Mouse (Mus musculus) kidney, adult 18-20 months (tissue): ENCODE measurements around the gene Dock2.

Source experiments
- DNase-seq: peaks from one replicate; pipeline ENCODE4 v3.0.0; 2021

Gene Dock2

DNA sequence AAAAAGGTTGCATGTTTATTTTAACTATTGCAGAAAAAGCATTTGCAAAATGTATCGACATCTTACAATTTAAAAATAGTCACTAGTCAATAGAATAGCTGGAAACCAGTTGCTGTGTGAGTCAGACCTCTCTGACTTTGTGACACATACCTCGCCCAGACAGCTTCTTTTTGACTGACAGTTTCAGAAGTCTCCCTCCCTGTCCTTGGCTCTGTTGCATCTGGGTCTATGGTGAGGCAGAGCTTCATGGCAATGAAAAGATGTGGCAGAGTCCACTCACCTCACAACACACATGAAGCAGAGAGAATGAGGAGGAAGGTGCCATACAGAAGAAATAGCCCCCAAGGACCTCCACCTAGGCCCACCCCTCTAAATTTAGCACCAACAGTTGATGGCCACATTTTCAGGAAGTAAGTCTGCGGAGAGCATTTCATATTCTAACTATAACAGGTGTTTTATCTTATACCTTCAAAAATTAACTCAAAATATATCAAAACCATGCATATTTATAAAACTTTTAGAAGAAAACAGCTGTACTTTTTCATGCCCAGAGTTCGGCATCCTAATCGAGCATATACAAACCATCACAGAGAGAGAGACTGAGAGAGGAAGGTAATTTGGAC, 19.8 kb downstream of the Dock2 start:
- DNase-seq, result no peak

DNA sequence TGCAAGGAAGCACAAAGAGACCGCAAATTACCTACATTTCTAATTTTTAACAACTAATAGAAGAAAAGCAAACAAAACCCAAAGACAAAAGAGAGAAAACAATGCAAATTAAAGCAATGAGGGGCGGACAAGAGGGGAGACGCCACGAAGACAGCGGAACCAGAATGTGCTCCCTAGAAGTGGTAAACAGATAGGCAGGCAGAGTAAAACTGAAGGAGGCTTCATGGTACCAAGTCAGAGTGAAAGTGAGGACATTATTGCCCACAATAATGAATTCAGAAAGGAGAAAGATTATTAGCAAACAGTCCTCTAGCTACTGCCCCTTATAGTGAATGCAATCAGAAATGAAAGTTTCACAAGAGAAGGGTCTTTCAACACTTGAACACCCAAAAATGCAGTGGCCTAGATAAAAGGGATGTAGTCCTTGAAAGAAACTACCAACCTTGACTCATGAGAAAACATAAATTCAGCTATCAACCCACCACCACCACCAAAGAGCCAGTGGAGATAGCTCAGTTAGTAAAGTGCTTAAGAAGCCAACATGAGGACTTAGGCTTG, 21.0 kb downstream of the Dock2 start:
- DNase-seq, result no peak

DNA sequence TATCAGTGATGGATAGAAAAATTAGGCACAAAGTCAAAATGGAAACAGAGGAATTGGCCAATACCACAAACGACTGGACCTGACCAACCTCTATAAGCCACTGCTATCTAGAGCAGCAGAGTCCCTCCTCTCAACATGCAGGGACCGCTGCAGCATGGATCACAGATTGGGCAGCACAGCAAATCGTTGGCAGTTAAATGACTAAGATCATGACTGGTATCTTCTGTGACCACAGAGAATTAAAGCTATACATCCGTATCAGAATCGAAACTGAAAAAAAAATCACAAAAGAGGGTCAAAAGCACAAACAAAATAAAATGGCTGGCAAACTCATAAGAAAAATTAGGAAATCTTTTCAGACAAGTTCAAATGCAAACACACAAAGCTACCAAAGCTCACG, 21.6 kb downstream of the Dock2 start:
- DNase-seq, result no peak

DNA sequence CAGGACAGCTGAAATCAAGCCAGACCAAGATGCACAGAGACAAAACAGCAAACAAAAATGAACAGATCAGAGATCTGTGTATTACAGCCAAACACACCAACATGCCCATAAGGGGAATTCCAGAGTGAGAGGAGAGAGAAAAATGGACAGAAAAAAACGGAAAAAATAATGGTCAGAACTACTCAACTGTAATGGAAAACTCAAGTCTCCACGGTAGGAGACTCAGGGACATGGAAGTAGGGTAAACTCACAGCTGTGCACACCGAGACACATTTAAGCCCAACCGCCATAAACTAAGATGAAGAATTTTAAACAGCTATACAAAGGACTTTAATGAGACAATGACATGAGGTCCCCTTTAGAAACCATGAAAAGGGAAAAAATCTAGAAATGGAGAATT, 24.1 kb downstream of the Dock2 start:
- no peak for DNase-seq

DNA sequence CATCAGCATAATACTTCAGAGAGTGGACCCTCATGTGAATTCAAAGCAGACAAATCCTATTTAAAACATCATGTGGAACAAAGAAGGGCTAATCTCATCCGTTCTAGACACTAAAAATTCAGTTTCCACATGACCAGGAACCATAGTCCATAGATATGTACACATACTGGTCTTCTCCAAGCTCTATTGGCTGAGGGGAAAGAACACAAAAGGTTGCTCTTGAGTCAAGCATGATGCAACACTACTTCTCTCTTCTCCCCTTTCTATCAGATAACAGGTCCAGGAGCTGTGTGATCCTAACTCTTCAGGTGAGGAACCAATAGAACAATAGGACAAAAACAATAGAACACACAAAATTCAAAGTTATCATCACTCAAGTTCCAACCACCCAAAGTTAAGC, 42.6 kb downstream of the Dock2 start:
- DNase-seq, result no peak

DNA sequence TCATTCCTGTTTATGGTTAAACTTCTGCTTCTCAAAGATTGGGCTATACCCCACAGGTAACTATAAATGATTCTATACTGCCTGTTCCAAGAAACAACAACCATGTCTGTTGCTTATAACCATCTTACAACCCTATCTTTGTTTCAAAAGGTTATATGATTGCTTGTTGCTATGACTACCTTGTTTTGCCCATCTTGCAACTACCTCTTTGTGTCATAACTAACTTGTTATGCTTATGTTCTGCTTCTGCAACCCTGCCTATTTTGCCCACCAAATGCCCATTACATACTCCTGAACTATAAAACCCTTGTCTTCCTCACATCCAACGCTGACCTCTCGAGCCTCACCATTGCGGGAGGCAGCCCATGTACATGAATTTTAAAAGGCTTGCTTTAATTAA, 43.9 kb downstream of the Dock2 start:
- DNase-seq, result no peak

DNA sequence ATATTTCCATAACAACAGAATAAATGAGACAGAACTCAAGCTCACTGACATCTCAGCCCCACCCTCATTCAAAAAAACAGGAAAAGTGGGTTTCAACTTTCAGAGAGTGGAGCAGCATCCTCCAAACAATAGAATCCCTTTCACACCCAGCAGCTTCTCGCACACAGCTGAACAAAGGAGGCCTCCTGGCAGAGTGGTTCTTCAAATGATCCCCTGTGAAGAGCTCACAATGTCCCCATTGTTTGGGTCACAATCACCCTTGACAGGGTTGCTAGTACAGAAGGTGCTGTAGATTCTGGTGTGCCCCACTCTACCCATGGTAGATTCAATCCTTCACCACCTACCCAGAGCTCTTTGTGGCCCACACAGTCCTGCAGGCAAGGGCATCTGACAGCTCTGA, 44.7 kb downstream of the Dock2 start:
- no peak for DNase-seq

DNA sequence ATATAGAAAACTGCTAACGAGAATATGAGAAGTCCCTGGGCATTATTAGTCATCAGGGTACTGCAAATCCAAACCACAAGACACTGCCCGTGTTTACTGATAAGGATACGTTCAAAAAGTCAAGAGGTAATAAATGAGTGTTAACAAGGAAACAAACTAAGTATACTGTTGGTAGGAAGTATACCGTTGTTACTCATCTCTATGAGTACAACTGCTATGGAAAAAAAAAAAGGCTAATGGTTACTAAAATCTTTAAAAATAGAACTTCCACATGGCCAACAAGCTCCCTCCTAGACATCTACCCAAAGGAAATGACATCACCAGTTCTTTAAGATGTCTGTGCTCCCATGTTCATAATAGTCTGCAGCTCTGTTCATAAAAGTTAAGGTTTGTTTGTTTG, 46.5 kb downstream of the Dock2 start:
- no peak for DNase-seq

DNA sequence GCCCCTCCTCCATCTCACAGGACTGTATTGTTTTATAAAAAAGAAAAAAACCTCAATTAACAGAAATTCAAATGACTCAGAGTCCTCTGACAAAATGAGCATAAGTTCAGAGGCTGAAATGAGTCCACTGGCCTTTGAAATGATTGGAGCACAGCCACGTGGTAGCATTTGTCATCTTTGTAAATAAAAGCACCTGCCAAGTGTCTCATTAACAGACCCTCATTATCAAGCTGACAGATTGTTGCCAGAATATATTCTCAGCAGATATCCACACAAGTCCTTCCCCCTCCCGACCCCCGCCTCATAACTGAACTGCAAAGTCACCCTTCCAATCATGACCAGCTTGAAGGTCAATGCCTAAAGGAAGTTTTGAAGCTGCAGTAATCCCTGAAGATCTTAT, 49.7 kb downstream of the Dock2 start:
- no peak for DNase-seq

DNA sequence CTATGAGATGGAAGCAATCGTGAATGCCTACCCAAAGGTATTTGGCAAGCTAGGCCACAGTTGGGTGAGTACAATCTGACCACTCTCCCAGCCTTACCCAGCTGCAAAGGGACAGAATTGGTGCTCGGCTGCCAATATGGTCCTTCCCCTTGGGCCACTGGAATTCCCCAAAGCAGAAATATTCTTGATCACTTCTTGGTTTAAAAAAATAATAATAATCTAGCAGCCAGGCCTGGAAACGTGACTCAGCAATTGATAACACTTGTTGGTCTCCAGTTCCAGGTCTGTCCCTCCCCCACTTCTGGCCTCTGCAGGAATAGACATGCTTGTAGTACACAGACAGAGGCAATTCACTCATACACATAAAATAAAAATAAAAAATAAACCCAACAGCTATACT, 56.2 kb downstream of the Dock2 start:
- no peak for DNase-seq

DNA sequence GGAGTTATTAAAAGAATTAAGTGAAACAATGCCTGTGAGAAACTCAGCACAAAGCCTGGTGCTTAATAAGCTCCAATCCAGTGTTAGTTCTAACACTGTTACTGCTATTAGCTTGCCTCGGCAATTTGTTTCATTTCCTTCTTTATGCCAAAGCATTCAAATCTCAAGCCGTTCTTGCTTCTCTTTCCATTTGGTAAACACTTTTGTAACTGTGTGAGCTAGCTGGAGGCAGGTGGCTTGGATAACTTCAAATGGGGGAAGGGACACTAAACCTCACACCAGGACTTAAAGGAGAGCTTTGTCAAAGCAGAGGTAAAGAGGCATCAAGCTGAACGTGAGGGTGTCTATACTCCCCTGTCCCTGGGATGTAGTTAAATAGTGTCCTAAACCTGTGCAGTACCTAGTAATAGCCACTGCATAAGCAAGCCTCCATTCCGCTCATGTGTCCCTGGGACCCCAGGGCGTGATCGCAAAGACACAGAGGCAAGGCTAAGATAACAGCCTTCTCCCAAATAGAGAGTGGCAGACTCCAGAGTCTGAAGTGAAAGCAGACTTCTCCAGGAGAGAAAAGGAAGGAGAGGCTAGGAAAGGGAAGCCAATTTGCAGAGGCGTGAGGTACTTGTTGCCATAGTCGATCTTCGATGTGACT, 56.9 kb downstream of the Dock2 start:
- DNase-seq, result no peak

DNA sequence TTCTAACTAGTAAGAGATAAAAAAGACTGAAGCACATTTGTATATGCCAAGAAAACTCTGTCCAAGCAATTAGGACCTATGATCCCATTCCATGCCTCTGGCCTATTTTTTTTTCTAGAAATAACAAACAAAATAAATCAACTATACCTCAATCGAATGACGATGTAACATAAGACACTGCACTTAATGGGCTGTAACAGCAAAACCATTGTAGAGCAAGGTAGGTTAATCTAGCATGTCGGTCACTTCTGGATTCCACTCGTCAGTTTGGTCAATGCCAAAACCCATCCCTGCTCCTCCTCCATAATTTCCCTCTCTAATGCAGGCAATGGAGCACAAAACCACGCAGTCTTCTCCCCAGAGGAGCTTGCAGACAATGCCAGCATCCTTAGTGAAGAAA, 70.3 kb downstream of the Dock2 start:
- DNase-seq, result no peak

DNA sequence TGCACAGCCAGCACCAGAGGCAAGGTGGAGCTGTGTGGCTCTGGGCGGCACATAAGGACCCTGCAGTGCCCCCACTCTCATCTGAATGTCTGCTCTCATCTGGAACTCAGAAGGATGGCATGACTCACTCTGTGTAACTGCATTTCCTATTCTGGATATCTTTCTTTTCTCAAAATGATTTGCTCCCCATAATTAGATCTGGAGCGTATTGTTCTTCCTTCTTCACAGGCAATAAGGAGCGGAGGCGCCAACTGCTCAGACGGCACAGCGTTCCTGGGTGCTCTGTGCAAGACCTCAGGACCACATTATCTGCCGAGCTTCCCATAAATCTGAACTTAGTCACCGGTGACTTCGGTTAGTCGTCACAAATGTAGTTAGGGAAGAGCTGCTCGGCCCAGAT, 75.4 kb downstream of the Dock2 start:
- no peak for DNase-seq

DNA sequence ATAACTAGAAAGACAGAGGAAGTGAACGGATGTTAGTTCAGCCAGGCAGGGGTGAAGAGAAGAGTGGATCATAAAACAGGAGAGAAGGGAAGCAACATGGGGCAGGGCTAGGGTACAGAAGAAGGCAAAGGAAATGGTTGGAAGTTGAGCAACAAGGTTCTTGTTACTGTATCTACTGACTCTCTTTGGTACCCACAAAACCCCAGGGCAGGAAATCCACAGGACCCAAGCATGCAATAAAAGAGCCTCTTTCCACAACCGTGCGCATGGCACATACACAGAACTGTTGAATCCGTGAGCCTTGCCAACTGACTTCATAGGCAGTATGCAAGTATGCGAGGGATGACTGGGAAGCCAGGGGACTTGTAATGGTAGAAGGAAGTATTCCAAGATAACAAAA, 76.3 kb downstream of the Dock2 start:
- DNase-seq, result no peak

DNA sequence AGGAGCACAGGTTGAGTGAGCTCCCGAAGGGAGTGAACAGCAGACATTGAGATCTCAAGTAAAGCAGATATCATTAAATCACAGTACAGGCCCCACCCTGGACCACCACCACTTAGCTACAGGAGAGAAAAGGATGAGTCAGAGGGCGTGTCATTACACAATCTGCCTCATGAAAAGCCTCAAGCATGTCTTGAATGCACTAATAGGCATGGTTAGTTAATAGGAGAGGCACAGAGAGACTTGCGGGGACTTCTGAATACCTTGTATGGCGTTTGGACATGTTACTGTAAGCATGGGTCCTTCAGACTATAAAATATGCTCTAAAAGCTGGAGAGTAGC, 78.6 kb downstream of the Dock2 start:
- no peak for DNase-seq

DNA sequence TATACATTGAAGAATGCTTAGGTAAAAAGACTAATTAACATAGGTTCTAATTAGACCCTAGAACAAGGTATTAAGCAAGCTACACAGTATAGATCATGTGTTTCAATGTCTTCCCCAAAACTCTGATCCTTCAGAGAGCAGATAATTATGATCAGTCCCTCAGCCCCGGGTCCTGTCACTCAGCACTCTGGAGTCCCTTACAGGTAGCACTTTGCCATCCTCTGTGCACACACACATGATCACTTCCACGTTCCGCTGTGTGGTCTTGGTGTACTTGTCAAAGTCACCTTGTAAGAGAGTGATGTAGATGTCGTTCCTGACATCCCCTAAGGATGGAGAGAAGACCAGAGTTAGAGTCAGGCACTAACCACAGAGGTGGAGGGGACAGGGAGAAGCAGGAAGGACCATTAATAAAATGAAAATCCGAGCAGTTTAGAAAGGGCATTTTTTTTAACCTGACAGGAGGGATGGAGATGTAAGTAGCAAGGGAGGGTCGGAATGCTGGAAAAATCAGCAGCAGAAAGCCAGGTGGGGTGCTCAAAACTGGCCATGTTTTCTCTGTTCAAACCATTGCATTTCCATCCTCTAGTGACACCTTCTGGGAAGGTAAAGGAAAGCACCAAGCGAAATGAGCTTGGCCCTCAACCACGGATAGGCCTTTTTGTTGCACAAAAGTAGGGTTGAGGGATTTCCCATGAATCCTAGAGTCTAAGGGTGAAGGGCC, 79.1 kb downstream of the Dock2 start:
- DNase-seq, result no peak

DNA sequence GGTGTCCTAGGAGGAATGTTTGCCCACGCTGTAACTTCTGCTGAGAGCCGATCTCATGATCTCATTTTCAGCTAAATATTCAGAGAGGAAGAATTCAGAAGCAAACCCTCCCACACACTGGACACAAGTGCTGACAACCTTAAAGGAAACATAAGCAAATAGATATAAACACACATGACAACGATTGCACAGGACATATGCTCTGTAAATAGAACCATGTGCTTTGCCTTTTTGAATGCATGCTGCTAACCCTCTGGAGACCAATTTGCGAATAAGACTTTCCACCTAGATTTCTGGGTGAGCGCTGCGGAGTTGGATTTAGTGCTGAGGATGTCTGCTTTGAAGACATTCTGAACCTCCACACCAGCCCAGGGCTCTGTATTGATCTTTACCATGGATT, 79.8 kb downstream of the Dock2 start:
- DNase-seq, result no peak

DNA sequence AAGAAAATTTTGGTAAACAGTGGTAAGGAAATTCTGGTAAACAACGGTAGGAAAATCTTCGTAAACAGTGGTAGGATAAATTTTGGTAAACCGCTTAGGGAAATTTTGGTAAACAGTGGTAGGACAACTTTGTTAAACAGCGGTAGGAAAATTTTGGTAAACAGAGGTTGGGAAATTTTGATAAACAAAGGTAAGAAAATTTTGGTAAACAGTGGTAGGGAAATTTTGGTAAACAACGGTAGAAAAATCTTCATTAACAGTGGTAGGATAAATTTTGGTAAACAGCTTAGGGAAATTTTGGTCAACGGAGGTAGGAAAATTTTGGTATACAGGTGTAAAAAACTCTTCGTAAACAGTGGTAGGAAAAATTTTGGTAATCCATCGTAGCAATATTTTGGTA, 101.9 kb downstream of the Dock2 start:
- no peak for DNase-seq

DNA sequence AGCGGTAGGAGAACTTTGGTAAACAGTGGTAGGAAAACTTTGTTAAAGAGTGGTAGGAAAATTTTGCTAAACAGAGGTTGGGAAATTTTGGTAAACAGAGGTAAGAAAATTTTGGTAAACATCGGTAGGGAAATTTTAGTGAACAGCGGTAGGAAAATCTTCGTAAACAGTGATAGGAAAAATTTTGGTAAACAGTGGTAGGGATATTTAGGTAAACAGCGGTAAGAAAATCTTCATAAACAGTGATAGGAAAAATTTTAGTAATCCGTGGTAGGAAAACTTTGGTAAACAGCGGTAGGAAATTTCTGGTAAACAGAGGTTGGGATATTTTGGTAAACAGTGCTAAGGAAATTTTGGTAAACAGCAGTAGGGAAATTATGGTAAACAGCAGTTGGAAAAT, 239.1 kb downstream of the Dock2 start:
- no peak for DNase-seq

DNA sequence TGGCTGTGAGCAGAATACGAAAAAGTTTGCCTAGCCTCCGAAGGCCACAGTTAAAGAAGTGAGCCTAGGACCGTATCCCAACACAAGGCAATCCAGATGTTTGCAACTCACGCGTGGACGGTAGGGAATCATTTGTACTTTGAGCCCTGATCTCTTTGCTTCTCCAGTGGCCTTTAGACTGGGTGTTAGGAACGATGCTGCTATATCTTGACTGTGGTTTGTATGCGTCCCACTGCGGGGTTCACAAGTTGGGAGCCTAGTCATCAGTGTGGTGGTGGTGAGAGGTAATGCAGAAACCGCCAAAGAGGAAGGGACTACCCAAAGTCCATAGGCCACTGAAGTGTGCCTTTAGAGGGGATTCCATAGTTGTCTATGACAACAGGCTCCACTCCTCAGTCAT, 251.6 kb downstream of the Dock2 start:
- no peak for DNase-seq

DNA sequence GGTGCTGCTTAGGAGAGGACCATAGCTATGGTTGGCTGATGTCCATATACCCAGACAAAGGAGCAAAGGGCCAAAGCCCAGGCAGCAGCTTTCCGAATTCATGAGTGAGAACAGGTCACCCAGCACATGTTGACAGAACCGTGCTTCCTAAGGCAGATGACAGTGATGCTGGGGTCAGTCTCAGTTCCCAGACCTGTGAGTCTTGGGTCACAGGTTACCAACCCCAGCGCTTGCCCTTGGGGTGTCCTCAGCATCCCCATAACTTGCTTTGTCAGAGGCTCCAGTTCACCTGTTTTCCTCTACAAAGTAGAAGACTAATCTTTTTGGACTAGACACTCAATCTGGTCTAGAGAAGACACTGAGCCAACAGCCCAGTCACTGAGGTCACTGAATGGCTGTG, 252.7 kb downstream of the Dock2 start:
- no peak for DNase-seq

DNA sequence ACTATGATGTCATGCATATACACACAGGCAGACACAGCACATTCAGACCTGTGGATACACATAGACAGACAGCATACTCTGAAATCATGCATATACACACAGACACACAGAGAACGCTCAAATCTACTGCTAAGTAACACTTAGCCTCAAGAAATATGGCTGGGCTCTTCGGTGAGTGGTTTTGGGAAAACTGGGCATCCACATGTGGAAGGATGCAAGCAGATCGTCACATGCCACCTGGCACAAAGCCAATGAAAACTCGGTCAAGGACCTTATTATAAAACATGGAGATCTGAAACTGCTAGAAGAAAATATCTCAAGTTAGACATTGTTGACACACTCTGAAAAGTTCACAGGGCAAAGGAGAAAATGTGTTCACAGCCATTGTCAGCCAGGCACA, 255.7 kb downstream of the Dock2 start:
- no peak for DNase-seq

DNA sequence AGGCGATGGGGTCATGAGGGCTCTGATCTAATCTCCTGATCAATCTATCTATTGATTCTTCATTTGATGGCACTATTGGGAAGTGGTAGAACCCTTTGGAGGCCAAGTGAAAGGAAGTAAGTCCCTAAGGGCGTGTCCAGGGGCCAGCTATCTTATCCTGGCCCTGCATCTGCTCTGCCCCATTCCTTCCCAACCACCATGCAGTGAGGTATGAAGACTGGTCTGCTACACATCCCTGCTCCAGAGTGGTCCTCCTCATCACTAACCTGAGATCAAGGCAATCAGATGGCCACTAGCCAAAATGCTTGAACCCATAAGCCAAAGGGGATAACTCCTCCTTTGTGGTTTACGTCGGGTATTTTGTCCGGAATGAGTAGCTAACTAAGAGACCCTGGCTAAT, 256.5 kb downstream of the Dock2 start:
- no peak for DNase-seq

DNA sequence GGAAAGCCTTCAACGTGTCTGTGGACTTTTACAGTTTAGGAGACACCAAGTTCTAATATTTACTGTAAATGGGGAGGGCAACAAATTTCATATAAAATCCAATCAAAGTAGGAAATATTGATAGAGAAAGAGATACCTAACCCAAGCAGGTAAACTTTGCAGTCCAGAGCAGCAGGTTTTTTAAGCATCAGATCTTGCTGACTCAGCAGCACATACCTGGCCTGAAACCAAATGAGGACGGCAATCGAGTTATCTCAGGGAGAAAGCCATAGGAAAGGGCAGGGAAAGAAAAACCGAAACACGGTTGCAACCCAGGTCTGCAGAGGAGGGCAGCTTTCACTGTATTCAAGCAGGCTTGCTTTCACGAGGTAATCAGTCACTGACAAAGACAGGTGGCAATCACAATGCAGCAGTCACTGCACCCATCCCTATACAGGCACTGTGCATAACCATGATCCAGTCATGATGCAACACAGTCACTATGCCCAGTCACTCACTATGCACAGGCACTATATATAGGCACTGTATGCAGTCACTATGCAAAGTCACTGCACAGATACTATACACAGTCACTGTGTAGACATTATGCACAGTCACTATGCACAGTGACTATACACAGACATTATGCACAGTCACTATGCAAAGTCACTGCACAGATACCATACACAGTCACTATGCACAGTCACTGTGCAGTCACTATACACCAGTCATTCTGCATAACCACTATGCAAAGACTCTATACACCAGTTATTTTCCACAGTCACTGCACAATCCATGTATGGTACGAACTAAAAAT, 258.4 kb downstream of the Dock2 start:
- no peak for DNase-seq
